Mouse (Mus musculus): ENCODE measurements around the gene P2ry1. TPM values are rescaled to one million over a fixed set of nuclear protein-coding genes. Genes with fewer than 3 reads are reported as not detected.

P2ry1 gene
- polyA plus RNA-seq, 1 experiment from 2014 or later: 13.3 TPM

GRCm38 (mm10) chr3:61011660-61012059 lies 9.1 kb downstream of the P2ry1 start:
- no peak overlapping the region for H3K9ac ChIP-seq
- no peak for ATAC-seq
- no peak overlapping the region for H3K4me2 ChIP-seq

GRCm38 (mm10) chr3:61012550-61012949 lies 10.0 kb downstream of the P2ry1 start:
- no peak for ATAC-seq
- H3K4me2 ChIP-seq: no peak overlapping the region
- no peaks in the 10 kb centered on the region for H3K4me1 ChIP-seq
- H3K4me3 ChIP-seq: no peak overlapping the region
- H3K27ac ChIP-seq: no peak overlapping the region
- H3K9me3 ChIP-seq (replicated peaks): no peaks in the 10 kb centered on the region
- no peak overlapping the region for H3K9ac ChIP-seq
- H3K36me3 ChIP-seq: no peaks in the 10 kb centered on the region
- H3K27me3 ChIP-seq (replicated peaks): no peaks in the 10 kb centered on the region

More at GRCm38 (mm10) chr3:61011660-61012059, 9.1 kb downstream of the P2ry1 start:
- no peaks in the 10 kb centered on the region for H3K27me3 ChIP-seq (replicated peaks)
- H3K27ac ChIP-seq: no peak overlapping the region
- H3K9me3 ChIP-seq (replicated peaks): no peaks in the 10 kb centered on the region
- 72% methylated on average over 5 of the region's 5 CpGs for WGBS (ENCODE audit: insufficient replicate concordance)
- no peak overlapping the region for H3K4me3 ChIP-seq
- H3K36me3 ChIP-seq: no peaks in the 10 kb centered on the region
- H3K4me1 ChIP-seq: no peaks in the 10 kb centered on the region

DNA sequence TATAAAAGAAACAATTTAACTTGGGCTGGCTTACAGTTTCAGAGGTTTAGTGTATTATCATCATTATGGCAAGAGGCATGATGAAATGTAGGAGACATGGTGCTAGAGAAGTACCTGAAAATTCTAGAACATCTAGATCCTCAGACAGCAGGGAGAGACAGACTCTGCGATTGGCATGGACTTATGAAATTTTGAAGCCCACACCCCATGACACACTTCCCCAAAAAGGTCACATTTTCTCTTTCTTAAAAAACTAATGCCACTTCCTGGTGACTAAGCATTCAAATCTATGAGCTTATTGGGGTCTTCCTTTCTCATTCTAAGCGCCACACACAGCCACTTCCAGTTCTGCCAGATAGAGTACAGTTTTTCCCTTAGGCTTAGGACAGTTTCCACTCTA lies 14.1 kb downstream of the P2ry1 start:
- 58% methylated on average over 2 of the region's 2 CpGs for WGBS (ENCODE audit: insufficient replicate concordance)
- Histone ChIP-seq H3K4me1 (no peaks in the 10 kb centered on the region), H3K36me3 (no peaks in the 10 kb centered on the region), H3K4me3 (no peak overlapping the region), H3K4me2 (no peak overlapping the region), H3K9ac (no peak overlapping the region), H3K27me3 (replicated peaks) (no peaks in the 10 kb centered on the region), H3K9me3 (replicated peaks) (no peaks in the 10 kb centered on the region), H3K27ac (no peak overlapping the region)
- ATAC-seq: no peak

DNA sequence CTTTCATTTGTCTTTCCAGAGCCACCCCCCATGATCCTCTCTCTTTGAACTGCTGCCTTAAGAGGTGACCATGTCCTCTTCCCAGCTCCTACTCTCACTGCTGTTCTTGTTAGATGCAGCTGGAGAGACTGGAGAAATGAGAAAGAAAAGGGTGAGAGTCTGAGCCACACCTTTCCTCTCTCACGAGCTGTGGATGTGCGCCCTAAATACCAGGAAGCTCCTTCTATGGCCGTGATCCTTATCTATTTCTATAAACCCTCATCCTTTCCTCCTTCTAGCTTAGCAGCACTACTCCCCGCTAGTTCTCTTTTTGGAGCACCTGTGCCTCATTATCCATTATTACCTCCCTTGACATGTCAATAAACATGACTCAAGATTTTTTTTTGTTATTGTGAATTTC lies 29.5 kb downstream of the P2ry1 start:
- Histone ChIP-seq H3K4me3 (no peak overlapping the region), H3K4me2 (no peak overlapping the region), H3K9me3 (replicated peaks) (no peaks in the 10 kb centered on the region), H3K27me3 (replicated peaks) (no peaks in the 10 kb centered on the region), H3K36me3 (no peaks in the 10 kb centered on the region), H3K9ac (no peak overlapping the region), H3K27ac (no peak overlapping the region), H3K4me1 (no peaks in the 10 kb centered on the region)
- ATAC-seq: no peak
- WGBS (ENCODE audit: insufficient replicate concordance): 28% methylated on average over 4 of the region's 4 CpGs

GRCm38 (mm10) chr3:61035633-61036032 lies 33.0 kb downstream of the P2ry1 start:
- Histone ChIP-seq H3K9ac (no peak overlapping the region), H3K4me1 (no peaks in the 10 kb centered on the region), H3K27ac (no peak overlapping the region), H3K4me2 (no peak overlapping the region), H3K36me3 (no peaks in the 10 kb centered on the region), H3K4me3 (no peak overlapping the region), H3K9me3 (replicated peaks) (no peaks in the 10 kb centered on the region), H3K27me3 (replicated peaks) (no peaks in the 10 kb centered on the region)
- ATAC-seq: no peak
- WGBS (ENCODE audit: insufficient replicate concordance): 34% methylated on average over 5 of the region's 5 CpGs

- 58% methylated on average over 5 of the region's 5 CpGs for WGBS (ENCODE audit: insufficient replicate concordance)
- Histone ChIP-seq H3K9me3 (replicated peaks) (no peaks in the 10 kb centered on the region), H3K27ac (no peak overlapping the region), H3K9ac (no peak overlapping the region), H3K4me2 (no peak overlapping the region), H3K4me1 (no peaks in the 10 kb centered on the region), H3K27me3 (replicated peaks) (no peaks in the 10 kb centered on the region), H3K36me3 (no peaks in the 10 kb centered on the region), H3K4me3 (no peak overlapping the region)
- ATAC-seq: no peak
These were observed 37.3 kb downstream of the P2ry1 start for GRCm38 (mm10) chr3:61039916-61040315.

DNA sequence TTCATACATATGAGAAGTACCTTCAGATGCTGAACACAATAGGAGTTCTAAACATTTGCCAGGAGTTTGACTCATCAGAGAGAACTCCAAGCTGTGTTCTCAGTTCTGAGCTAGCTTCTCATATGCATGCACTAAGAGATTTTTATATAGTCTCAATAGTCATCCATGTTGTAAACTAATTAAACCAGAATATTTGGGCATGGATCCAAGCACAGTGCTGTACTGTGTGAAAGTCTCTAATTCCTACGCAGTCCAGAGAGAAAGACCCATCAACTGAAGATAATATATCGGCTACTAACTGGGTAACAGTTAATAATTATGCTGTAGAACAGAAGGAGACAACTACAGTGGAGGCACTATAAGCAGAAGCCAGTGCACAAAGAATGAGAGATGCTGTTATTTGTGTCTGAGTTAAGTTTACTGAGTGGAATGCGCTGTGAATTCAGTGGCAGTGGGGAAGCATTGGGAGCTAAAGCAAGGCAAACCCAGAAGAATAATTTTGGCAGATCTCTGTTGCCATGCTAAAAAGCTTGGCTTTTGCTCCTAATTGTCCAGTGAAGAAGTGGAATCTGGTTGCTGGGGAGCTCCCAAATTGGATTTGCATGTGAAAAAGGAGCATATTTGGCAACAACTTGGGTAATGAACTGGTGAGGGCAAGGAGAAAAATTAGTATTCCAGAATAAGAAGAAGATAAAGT lies 47.5 kb downstream of the P2ry1 start:
- Histone ChIP-seq H3K4me1 (no peaks in the 10 kb centered on the region), H3K9ac (no peak overlapping the region), H3K4me3 (no peak overlapping the region), H3K4me2 (no peak overlapping the region), H3K9me3 (replicated peaks) (no peaks in the 10 kb centered on the region), H3K27ac (no peak overlapping the region), H3K36me3 (no peaks in the 10 kb centered on the region), H3K27me3 (replicated peaks) (no peaks in the 10 kb centered on the region)
- no peak for ATAC-seq
- WGBS (ENCODE audit: insufficient replicate concordance): 79% methylated on average over 3 of the region's 3 CpGs

Measured in liver, embryonic 12.5 days (tissue).